Mouse (Mus musculus) right cerebral cortex, postnatal 10 days (tissue): ENCODE results near the gene Olfr1418.
"Not testable (repeated sequence)": the region's sequence is repeated elsewhere in the genome, so short reads cannot be mapped to it uniquely, and the experiment has no call there.

Experiments
- DNase-seq, 2 experiments: peaks; one replicate each; pipeline ENCODE4 v3.0.0; 2021; ENCODE audit warnings: low spot score in 2 of 2

The Olfr1418 gene

DNA sequence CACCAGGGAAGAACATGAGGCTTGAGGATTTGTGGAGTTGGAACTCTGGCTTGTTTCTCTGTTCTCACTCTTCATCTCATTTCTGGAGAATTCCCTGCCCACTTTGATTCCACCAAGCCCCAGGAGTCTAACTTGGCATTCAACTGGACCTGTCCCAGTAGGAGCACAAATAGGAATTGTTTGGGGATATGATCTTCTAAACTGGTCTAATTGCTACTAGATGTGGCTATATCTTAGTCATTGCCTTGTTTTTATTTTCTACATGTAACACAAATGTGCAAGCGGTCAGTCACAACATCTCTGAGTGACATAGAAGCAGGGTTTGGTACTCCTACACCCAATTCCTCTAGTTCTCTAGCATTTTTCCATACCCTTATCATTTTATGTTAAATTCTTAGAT is at the start of gene Olfr1418:
Olfr1418 (minus strand) TSS at position 101 of the 400 bp plus-strand sequence.
- no peak for DNase-seq

DNA sequence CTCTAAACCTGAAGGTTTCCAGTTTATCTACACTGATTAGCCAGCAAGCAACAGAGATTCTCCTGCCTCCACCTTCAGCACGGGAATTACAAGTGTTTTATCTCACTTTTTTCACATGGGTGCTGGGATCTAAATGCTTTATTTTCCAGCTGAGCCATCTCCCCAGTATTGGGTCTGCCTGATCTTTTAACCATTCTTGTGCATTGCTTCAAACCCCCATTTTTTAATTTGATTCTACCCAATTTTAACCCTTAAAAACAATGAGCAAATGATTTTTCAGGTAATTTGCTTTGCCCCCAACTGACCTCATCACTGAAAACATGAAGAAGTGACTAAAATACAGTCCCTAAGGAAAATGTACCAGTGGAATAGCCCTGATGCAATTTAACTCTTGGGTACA is 25.4 kb upstream of the Olfr1418 start, which contains the start of gene Olfr1420:
Olfr1420 (plus strand) TSS at position 301 of the 400 bp plus-strand sequence.
- no peak for DNase-seq

DNA sequence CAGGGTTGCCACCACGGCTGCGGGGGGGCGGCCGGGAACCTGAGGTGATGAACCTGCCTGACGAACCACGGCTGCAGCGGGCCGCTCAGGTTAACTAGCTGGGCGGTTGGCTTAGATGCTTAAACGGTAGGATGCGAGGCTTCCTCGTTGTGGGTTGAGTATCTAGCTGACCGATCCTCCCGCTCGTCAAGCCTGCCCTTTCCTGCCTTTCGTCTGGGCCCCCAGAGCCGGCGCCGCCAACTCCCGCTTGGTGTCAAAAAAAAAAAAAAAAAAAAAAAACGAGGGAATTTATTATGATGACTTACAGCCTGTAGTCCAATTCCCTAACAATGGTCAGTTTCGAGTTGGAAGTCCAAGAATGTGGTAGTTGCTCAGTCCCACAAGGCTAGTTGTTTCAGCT is 17.5 kb upstream of the Olfr1418 start:
- not testable (repeated sequence) for DNase-seq

DNA sequence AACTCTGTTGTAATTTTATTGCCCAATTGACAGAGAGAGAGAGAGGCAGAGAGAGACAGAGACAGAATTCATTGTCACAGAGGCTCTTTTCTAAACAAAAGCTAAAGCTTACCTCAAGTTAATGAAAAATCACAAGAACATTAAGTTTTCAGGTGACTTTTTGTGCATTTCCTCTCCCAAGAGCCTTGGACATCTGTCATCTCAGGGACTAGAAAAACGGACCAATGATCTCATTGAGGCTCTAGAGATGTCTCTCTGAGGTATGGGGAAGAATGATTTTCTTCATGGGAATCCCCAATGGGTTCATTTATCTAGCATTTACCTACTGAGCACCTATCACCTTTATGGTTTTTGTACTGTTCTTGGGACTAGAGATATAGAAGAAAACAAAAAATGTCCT is 14.1 kb upstream of the Olfr1418 start, which contains the start of gene Olfr1419:
Olfr1419 (minus strand) TSS at position 101 of the 400 bp plus-strand sequence.
- no peak for DNase-seq

DNA sequence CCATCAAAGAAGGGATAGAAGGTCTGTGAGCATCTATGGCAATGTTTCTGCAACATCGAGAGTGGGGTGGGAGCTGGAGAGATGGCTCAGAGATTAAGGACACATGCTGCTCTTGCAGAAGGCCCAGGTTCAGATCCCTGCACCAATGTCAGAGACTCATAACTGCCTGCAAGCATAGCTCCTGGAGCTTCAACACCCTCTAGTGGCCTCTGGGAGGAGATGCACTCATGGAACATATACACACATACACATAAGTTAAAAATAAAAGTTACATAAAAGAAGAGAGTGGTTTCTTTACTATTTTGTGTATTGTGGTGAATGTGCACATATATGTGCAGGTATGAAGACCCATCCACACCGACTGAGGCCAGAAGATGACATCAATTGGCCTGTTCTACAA is 7.0 kb upstream of the Olfr1418 start:
- no peak for DNase-seq

DNA sequence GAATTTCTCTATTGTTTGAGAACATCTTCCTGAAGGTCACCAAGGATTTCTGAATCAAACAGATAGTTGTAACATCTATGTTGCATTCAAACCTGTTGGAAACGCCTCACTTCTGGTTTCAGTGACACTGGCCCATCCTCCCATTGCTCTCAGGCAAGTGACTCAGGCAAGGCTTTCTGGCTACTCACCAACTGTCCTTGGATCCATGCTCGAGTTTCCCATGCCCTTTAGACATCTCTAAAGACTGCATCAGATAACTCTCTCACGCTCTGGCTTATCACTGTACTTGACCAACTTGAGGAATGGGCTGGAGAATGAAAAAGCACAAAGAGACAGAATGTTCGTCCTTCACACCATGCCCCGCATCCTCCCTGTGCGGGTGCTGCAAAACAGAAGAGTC is 4.4 kb downstream of the Olfr1418 start:
- no peak for DNase-seq

DNA sequence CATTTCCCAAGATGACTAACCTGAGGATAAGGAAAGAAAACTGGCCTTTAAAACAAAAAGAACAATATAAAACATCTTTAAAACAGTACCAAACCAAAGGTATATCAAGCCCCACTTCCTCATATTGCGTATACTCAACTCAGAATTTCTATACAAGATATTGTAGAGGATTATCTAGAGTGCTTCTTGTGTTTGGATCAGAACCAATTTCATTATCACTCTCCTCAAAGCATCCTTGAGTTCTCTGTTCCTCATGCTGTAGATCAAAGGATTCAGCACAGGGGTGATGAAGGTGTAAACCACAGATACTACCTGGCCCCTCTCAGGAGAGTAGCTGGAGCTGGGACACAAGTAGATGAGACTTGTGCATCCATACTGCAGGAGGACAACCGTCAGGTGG is 6.0 kb downstream of the Olfr1418 start:
- no peak for DNase-seq

DNA sequence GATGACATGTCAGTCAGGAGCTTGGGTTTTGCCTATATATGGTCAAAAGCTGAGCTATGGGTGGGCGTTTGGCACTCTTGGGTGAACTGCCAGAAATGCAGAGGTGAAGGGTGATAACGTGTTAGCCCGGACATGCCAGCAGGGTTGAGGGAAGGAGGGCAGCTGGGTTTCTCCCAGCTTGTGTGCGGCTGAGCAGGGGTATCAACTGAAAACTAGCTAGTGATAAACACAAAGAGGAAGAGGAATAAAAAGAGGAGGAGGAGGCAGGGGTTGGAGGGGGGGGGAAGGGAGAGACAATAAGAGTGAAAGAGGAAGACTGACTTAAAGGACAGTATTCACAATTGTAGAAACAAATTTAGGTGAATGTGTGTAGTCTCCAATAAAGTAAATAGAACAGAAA is 8.2 kb downstream of the Olfr1418 start:
- DNase-seq: no peak

DNA sequence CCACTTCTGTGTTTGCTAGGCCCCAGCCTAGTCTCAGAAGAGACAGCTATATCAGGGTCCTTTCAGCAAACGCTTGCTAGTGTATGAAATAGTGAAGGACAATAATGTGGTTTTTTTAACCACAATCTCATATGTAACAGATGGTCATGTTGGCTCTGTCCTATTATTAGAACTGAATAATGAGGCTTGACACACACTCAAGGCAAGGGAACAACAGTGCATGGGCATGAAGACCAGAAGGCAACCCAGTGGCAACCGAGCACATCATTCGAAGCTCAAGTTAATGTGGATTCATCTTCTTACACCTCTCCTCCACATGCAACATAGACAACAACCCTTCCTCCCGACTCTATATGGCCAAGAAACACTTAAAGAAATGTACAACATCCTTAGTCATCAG is 14.5 kb downstream of the Olfr1418 start:
- DNase-seq: no peak

DNA sequence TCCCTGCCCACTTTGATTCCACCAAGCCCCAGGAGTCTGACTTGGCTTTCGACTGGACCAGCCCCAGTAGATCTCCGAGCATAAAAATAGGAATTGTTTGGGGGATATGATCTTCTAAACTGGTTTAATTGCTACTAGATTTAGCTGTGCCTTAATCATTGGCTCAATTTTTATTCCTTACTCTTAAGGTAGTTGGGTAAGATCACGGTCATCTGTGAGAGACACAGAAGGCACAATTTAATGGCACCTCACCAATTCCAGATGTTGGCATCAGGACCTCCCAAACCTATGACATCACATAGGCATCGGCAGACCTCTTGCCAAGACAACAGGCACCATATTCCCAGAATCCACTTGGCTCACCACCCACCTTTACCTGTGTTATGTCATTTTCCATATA is 21.7 kb downstream of the Olfr1418 start, which contains the start of gene Olfr1417:
Olfr1417 (minus strand) TSS at position 101 of the 400 bp plus-strand sequence.
- no peak for DNase-seq

DNA sequence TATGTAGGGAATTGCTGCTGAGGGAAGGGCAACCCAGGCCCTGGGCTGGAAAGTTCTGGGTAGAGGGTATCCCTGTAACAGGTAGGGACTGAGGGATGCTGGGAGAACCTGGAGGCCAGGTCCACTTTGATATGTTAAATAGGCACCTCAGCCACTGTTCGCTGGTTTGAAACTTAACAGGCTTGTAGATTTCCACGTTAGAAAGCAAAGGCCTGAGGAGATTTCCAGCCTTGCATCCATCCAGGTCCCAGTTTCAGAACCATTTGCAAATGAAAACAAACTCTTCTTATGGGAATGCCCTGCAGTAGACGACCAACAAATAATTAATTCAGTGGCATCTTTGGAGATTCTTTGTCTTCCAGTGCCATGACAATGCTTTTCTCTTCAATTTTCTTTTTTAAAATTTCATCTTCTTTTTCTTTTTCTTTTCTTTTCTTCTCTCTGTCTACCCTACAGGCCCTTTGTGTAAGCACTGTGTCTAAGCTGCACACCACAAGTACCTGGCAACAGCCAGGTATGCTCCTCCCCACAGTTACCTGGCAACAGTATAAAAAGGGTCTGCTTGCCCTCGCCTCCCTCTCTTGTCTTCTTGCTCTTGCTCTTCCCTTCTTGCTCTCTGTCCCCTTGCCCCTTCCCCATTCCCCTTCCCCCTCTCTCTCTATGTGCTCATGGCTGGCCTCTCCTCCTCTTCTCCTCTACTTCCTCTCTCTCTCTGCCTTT is 37.4 kb downstream of the Olfr1418 start:
- no peak for DNase-seq

DNA sequence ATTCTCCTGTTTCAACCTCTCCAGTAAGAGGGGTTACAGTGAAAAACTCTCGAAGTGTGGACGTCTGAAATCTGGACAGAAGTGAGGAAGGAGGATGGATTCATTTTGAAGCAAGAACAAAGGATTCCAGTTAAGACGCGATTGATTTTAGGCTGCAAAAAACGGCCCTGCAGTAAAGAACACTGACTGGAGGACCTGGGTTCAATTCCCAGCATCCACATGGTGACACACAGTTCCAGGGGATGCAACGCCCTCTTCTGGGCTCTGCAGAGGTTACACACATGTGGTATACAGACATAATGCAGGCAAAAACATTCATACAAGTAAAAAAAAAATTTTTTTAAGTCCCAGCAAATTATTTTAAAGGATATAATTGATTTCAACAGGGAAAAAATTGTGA is 40.7 kb downstream of the Olfr1418 start:
- DNase-seq: peak in 1 of 2 experiments; percentile 28

DNA sequence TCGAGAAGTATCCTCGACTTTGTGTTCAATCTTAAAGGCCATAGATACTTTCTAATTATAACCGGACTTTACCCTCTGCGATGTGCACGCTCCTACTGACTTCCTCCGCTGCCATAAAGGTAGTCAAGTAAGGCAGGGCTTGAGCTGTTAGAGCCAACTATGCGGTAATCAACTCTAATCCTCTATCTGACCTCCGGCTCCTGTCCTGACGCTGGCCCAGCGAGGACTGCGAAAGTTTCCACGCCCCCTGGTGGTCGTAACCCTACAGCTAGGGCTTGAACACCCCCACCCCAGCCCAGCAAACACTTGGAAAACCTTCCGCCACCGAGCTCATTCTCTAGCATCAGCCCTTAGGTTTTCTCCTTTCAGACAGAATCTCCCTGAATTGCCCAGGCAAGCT is 41.1 kb downstream of the Olfr1418 start:
- peak; percentile 60 to 74 for DNase-seq

DNA sequence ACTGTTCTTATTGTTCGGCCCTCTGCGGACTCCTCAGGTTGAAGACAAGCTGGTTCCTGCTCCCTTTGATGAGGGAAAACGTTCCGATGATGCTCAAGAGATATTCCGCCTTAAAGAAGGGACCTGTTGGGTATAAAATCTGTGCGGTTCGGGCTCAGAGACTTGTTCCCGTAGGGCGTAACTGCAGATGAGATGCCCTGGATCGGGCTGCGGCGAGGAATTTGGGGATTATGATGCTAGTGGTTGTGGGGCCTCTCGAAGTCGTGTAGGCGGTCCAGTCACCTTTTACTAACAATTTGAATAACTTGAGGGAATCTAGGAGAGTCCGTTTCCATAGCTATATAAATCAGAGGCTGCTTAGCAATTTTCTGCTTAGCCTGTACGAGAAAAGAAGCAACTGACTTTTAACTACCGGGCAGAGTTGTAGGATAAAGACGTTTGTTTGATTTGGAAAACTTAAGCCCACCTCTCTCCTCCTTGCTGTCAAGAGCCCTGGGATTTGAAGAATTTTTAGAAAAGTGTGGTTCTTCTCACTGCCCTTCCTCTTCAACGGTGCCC is 41.6 kb downstream of the Olfr1418 start, which contains the start of gene Stx3:
Stx3 (minus strand) TSS at position 261 of the 558 bp plus-strand sequence.
- peak in 1 of 2 experiments; percentile 28 for DNase-seq

DNA sequence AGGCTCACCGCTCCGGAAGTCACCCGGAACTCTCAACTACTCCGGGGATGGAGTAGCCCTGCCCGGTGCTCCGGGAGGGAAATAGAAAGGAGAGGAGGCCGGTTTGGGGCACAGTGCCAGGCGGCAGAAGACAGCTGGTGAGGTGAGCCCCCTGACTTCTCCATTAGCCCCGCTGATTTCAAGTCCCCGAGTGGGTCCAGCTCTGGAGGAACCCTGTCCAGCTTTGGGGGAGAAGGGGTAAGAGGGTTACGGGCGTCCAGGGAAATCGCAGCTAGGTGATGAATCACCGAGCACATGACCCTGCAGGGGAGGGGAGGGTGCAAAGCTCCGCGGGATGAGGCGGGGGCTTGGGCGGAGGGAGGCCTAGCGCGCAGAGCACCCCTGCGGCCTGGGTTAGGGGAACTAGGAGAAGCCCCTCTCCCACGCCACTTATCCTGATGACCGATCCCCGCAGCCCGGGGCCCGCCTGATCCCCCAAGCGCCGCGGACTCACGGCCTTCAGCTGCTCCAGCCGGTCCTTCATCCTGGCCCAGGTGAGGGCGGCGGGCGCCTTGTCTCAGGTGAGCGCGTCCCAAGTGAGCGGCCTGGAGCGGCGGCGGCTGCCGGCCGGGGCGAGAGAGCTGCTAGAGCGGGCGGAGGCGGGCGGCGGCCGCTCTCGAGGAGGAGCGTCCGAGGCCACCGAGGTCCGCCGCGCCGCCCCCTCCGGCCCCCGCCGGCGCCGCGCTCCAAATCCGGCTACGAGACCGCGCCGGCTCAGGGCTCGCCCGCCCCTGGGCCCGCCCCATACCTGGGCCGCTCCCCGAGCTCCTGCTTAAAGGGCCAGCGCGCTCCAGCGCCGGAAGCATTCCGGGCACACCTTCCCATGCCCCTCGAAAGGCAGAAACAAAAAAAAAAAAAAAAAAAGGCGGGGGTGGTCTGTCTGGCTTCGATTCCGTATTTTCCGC is 42.4 kb downstream of the Olfr1418 start:
- peak; percentile 40 to 48 for DNase-seq

DNA sequence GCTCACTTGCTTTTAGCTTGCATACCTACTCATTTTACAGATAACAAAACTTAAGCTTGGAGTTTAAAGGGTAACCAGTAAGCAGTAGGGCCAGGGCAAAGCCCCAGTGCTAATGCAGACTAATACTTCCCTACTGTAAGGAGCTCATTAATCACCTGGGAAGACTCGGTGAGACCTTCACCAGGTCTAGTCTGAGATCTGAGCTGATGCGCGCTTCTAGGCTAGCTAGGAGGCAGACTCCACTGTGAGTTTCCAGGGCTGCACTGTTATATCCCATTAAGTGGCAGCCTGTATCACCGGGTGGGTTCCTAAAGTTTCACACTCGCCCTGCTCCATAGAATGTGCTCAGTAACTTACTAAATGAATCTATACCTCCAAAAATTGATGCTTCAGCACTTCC is 43.3 kb downstream of the Olfr1418 start:
- DNase-seq: no peak

DNA sequence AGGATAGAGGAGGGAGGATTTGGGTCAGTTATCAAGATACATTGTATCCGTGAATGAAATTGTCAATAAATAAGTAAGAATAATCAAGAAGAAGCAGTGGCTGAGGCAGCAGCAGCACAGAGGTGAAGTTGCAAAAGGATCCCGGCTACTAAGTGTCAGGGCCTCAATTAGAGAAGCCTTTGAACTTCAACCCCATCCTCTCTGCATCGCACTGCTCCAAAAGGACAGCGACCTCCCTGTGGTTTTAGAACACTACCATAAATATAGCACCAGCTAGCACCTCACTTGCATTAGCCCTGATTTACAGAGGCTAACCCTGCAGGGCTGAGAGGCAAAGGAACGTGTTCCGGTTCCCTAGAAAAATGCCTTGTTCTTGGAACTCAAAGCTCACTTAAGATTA is 44.2 kb downstream of the Olfr1418 start:
- no peak for DNase-seq

DNA sequence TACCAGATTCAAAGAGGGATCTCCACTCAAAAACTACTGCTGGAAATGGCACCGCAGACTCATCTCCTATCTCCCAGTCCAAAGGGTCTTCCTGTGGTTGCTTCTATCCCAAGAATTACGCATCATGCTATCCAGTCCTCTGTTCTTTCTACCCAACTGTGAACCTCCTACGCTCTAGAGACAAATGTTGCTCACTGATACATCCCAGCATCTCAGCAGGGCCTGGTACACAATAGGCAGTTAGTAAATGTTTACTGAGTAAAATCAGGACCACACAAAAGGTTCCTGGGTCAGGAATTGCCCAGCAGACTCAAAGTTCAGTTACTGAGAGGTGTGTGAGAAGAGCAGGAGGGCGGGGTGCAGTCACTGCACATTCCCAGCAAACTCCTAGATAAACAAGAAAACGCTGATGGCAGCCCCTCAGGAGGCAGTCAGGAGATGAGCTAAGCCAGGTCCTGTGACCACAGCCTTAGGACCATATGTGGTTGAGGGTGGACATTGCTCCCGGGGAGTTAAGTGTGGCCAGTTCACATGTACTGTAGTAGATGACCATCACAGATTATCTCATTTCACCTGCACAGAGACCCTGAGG is 46.0 kb downstream of the Olfr1418 start:
- DNase-seq: no peak

DNA sequence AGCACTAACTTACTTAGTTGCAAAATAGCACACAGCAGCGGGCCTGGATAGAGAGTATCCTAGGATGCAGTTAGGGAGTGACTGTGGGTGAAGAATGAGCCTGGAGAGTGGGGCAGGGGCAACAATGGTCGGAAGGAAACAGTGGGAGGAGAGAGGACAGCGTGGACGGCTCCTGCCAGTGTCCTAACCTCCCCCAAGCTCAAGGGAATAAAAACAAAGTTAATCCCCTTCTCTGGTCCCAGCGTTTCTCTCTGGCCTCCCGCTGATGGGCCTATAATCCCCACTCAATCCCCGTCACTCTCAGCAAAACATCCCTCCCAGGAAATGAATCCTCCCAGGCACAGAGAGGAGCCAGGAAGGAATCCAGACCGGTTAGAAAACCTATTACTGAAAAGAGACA is 47.2 kb downstream of the Olfr1418 start:
- DNase-seq: no peak

DNA sequence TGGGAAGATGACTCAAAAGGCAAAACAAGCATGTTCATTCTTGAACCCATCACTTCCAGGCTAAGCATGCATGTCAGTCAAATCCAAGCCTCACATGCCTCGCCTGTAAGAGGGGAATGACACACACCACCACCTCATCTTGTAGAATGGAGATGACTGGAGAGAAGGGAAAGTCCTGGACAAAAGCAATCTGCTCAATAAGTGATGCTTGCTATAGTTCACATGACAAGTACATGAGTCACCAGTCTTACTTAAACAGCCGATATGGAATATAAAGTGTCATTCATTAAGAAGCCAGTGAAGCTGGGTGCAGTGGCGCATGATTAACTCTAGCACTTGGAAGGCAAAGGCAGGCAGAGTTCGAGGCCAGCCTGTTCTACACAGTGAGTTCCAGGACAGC is 47.7 kb downstream of the Olfr1418 start:
- DNase-seq: no peak

DNA sequence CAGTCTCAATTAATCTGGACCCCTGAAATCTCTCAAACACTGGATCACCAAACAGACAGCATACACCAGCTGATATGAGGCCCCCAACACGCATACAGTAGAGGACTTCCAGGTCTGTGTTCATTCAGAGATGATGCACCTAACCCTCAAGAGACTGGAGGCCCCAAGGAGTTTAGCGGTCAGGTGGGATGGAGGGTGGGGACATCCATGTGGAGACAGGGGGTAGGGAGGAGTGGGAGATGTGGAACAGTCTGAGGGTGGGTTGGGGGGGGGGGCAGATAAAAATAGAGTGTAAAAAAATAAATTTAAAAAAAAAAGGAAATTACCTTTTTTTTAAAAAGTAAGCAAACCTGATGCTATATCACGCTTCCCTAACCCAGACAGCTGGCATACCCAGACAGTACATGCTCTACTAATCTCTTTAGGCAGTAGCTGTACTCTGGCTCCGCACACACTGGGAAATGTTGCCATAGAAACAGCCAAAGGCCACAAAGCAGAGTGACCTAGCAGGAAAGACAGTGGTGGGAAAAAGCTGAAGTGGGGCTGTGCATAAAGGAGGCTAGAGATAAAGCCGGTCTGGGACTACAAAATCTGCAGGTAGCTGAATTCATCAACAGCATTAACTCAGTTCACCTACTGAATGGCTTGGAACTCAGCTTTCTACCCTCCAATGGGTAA is 49.0 kb downstream of the Olfr1418 start:
- DNase-seq: no peak
